Mouse (Mus musculus) small intestine, adult 2 months (tissue): ENCODE measurements around the gene Pcbp2.

Experiments used
- CTCF ChIP-seq: fragments of 200-500 bp; IDR thresholded peaks from 2 replicates; pipeline ENCODE4 v1.5.1; 2012; ENCODE audit warnings: low read depth, mild to moderate bottlenecking, control low read depth, inconsistent platforms, low read length, moderate library complexity, mixed read lengths; ENCODE audit not compliant: insufficient replicate concordance, insufficient read length; ENCODE audit errors: extremely low read depth
- POLR2A ChIP-seq: fragments of 200-500 bp; IDR thresholded peaks from 2 replicates; pipeline ENCODE4 v1.6.1; 2012; ENCODE audit warnings: low read depth, mild to moderate bottlenecking, control low read depth, inconsistent platforms, low read length, moderate library complexity

DNA sequence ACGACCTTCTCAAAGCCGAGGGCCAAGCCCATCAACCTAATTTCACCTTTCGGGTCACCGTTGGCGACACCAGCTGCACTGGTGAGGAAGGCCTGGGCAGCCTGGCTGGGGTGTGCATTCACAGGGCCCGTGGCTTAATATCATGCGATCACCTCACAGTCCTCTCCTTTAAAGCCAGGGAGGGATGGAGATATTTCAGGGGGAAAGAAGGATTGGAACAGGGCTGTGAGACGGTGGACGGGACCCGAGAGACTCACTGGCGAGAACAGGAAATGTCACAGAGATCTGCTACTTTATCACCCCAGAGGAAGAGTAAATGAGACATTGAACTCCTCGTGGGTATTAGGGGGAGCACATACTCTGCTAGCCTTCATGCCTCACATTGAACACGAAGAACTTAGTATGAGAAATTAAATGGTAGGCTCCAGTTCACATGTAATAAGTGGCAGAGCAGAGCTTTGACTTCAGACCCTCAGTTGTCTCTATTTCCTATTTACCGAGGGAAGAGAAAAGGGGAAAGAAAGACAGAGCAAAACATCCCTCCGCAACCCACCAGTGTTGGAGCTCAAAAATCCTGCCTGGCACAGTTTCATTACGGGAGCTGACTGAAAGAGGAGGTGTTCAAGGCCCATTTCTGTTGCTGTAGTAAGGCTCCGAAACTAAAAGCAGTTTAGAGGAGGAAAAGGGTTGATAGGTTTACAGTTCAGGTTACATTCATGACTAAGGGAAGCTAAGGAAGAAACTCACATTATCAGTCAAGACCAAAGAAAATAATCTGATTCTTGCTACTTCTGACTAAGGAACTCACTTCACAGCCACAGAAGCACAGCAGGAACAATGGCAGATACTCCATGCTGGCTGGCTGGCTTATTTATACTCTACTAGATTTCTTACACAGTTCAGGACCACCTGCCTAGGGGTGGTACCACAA, 49.1 kb downstream of the Pcbp2 start:
- no peak for TF ChIP-seq CTCF
- TF ChIP-seq POLR2A: no peak
